Mouse (Mus musculus): ENCODE results near the gene Hoxc13. TPM values are rescaled to one million over a fixed set of nuclear protein-coding genes. Genes with fewer than 3 reads are reported as not detected.

The Hoxc13 gene
- total RNA-seq, 1 experiment from 2014 or later, result not detected

GRCm38 (mm10) chr15:102937036-102937666 lies 16.2 kb downstream of the Hoxc13 start:
- DNase-seq, result no peak

GRCm38 (mm10) chr15:102939256-102940155 lies 18.6 kb downstream of the Hoxc13 start:
- DNase-seq, result no peak

DNA sequence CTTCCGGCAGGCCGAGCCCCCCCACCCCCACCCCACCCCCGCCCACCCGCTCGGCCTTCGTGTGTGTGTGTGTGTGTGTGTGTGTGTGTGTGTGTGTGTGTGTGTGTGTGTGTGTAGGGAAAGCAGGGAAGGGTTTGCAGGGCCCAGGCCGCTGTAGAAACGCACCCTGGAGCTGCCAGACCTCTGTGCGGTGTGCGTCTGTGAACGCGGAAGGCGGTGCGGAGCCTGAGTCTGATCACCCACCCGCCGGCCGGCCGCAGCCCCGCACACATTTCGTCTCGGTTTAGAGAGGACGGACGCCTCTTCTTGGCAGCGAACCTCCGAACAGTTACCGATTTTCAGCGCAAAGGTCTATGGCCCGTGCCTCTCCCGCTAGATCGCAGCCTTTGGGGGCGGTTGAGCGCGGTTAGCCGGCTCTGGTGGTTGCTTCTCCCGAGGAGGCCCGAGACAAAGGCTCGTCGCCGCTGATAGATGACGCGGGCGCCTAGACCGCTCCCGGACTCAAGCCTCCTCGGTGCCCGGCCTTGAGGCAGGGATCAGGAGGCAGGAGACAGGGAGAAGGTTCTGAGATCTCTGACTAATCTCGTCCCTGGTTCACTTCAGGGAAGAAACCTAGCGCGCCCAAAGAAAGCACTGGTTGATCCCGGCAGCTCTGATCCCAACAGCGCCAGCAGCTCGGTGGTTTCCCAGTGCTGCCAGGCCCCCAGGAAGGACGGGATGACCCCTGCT lies 22.0 kb downstream of the Hoxc13 start:
- DNase-seq, result no peak

DNA sequence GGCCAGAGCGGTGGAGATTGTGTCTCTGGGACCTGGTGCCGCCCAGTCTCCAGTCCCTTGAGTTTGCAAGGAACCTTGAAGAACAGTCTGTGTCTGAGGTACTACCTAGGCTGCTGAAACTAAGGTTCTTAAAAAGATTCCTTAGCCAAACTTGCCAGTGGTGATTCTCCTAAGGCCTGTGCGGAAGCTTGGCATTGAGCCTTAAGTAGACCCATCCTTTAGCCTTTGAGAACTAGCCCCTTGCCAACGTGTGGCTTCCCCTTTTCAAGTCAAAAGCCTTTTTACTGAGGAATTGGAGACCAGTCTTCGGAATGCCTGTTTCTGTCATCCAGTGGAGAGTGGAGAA lies 22.5 kb downstream of the Hoxc13 start:
- no peak for DNase-seq

- DNase-seq, result no peak
These were observed 24.5 kb downstream of the Hoxc13 start for GRCm38 (mm10) chr15:102945185-102946077.

DNA sequence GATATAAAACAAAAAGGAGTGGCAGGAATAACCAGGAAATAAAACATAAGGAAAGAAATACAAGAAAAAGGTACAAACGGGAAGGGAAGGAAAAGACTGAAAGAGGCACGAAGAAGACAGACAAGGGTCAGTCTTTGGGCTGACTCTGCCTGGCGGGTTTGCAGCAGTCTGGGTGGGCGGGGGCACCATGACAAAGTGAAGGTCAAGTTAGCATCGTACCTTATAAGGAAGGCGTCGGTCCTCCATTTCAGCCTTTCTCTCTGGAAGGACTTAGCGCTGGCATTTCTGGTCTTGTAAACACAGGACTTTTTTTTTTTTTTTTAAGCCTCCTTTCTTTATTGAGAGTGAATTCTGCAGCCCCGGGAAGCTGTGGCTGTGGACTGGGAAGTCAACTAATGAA lies 26.4 kb downstream of the Hoxc13 start:
- no peak for DNase-seq

DNA sequence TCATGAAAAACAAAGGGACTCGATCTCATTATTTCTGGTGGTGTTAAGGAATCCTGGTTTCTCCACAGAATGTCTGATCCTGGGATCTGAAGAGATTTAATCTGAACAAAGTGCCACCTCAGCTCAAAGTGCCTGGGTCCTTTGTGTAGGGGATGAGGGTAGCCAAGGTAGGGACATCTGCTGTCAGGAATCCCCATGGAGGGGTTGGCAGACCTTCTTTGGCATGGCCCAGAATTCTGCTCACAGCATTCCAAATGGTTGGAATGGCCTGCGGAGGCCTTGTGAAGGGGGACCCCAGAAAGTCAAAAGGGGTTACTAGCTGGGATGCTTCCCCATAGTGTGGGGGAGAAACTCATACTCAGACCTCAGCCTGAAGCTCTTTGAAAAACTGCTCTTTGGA lies 27.9 kb downstream of the Hoxc13 start:
- DNase-seq, result no peak

DNA sequence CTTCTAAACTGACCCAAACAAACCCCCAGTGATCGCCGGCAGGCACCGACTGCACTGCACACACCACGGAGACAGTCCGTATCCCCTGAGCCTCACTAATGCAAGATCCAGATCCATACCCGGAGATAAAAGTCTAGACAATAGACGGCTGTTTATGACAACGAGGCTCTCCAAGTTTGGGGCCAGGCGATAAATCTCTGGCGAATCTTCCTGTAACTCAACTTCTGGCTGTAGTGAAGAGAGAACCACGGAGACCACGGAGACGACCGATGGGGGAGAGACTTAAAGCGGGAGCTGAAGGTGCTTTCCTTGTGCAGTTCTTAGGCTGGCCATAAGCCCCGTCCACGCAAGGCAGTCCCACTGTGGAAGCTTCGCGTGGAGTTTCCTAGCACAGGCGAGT lies 28.8 kb downstream of the Hoxc13 start:
- DNase-seq, result no peak

GRCm38 (mm10) chr15:102950877-102951276 lies 30.0 kb downstream of the Hoxc13 start:
- DNase-seq, result no peak

GRCm38 (mm10) chr15:102953561-102953960 lies 32.7 kb downstream of the Hoxc13 start:
- no peak for DNase-seq

GRCm38 (mm10) chr15:102954192-102955006 lies 33.5 kb downstream of the Hoxc13 start, which contains the start of gene Hoxc11:
Gene Hoxc11, plus strand, starts transcription at chr15:102954427.
- no peak for DNase-seq

DNA sequence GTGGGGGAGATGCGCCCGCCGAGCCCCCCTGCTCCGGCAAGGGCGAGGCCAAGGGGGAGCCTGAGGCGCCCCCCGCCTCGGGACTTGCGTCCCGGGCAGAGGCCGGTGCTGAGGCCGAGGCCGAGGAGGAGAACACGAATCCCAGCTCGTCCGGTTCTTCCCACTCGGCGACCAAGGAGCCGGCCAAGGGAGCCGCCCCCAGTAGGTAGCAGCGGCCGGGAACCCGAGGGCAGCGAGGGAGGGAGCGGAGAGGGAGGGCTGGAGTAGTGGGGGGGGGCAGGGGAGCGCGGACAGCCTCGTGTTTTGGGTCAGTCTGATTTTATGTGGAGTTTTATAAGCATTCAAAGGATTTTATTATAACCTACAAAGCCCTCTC lies 34.1 kb downstream of the Hoxc13 start:
- no peak for DNase-seq

- DNase-seq, result no peak
These were observed 35.1 kb downstream of the Hoxc13 start for GRCm38 (mm10) chr15:102955833-102956640.

GRCm38 (mm10) chr15:102956906-102957305 lies 36.0 kb downstream of the Hoxc13 start:
- no peak for DNase-seq

DNA sequence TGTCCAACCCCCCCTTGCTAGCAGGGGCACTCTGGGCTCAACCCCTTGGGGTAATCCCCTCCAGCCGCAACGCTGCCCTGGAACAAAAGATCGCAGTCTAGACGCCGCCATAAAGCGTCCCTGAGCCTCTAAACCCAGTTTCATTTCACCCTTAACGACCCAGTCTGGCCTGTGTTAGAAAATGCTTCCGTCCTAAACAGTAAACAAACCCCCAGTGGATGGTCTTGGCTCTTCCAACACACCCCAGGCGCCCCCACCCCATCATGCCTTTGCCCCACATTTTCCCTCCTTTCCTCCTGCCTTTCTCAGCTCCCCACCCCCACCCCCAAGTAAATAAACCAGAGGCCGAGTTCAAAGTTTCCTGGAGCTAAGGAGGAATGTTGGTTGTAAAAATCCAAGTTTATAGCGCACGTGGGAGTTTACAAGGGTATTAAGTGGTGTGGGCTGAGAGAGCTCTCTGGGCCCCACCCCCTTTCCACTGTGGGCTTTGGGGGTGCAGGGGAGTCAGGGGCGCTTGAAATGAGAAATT lies 38.8 kb downstream of the Hoxc13 start:
- no peak for DNase-seq

DNA sequence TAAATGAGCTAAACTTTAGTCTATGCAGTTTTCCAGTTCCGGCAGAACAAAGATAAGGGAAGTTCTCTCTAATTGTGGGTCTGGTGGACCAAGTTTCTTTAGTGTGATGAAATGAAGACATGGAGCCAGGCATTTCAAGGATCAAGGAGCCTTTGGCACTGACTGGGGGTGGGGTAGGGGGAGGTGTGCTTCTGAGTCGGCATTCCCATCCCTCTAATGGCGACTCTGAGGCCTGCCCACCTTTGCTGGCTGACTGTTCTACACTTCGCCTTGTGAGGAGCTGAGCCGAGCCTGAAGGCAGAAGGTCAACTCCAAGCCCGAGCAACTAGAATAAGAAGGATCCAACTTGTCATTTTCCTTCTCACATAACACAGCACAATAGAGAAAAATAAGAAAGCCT lies 40.8 kb downstream of the Hoxc13 start:
- no peak for DNase-seq

- DNase-seq, result no peak
These were observed 41.6 kb downstream of the Hoxc13 start for GRCm38 (mm10) chr15:102962492-102962891.

DNA sequence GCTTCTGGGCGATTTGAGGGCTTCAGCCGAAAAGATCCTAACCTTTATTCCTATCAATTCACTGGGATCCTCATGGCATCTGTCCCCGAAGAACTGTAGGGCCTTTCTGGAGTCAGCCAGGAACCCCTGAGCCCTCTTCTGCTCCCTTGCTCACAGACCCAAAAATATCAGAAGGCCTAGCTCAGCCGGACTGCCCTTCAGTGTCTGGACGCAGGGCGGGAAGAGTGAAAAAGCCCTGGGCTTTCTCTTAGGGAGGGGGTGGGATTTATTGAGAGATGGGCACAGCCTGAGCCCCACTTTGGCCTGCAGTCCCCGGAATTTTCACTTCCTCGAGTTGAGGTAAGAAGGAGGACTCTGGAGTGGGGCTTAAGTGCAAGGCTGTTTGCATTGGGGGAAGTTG lies 42.4 kb downstream of the Hoxc13 start:
- no peak for DNase-seq

DNA sequence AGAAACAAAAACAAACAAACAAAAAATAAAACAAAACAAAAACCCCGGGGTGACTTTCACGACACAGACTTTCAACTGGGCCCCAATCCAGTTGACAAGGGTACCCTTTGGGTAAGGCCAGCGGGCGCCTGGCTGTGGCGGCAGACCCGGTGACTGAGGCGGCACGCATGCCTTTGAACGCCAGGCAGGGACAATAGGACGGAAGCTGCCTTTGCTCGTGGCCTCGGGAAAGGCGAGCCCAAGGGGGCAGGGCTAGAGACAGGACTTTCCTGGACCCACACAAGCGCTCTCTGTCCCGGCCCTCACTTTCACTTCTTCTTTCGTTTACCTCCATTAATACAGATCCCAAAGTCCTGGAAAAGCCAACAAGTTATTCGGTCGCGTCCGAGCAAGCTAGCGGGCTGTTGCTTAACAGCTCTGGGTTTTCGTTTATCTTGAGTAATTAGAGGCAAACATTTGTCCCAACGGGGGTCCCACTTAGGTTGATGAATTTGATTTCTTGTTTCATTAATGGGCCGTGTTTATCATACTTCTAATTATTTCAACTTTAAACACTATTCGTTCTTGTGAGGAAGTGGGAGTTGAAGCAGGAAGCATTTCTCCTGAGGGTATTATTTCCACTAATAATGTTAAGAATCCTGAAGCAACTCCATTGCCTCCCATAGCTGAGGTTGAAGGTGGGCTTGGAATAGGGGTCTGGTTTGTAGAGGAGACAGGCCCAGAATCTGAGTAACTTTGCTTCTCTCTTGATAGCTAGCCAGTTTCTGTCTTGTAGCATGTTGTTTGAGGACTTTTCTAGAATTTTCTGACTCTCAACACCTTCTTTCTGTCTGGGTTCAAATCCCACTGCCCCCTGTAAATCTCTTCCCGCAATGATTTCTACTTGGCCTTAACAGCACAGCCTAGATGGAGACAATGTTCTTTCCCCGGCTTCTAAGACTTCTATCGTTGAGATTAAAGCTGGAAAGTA lies 43.1 kb downstream of the Hoxc13 start:
- peak; percentile 45 for DNase-seq
